Mouse (Mus musculus): ENCODE measurements around the gene Ttc7b. TPM values are rescaled to one million over a fixed set of nuclear protein-coding genes. Genes with fewer than 3 reads are reported as not detected.

Ttc7b gene
- total and polyA plus RNA-seq, 3 experiments = 11.7 to 23.7 TPM; not detected in 1

- no peak for DNase-seq (ENCODE audit: low read depth, low spot score)
- Histone ChIP-seq H3K36me3 (ENCODE audit: control insufficient read depth in 1 of 2, insufficient read depth in 2 of 2, low read length in 2 of 2) (no peaks in the 10 kb centered on the region; a peak in 1 of 4 replicates), H3K79me2 (ENCODE audit: control insufficient read depth, insufficient read depth, low read length, poor library complexity) (no peaks in the 10 kb centered on the region), H3K4me1 (ENCODE audit: control insufficient read depth in 1 of 2, insufficient read depth in 2 of 2, low read length in 2 of 2) (no peaks in the 10 kb centered on the region), H3K27ac (ENCODE audit: control insufficient read depth, low read depth, low read length) (no peak overlapping the region), H3K27me3 (ENCODE audit: control insufficient read depth in 1 of 2, insufficient read depth in 2 of 2, low read length in 2 of 2) (no peaks in the 10 kb centered on the region), H3K9me3 (replicated peaks; ENCODE audit: insufficient read depth, low read length) (no peaks in the 10 kb centered on the region), H3K4me3 (ENCODE audit: control insufficient read depth in 1 of 2, insufficient read depth in 1 of 2, low read depth in 2 of 2, low read length in 2 of 2) (no peak overlapping the region), H3K9ac (ENCODE audit: control insufficient read depth, low read depth, low read length, poor library complexity, severe bottlenecking) (no peak overlapping the region)
- no peak for TF ChIP-seq GABPA (IDR thresholded peaks at IDR 0.05; ENCODE audit: low read depth, low read length)
- TF ChIP-seq MYC (IDR thresholded peaks at IDR 0.05; ENCODE audit: low read depth, low read length) = no peak
- no peak for TF ChIP-seq NRF1 (IDR thresholded peaks at IDR 0.05; ENCODE audit: insufficient read depth, low read depth, low read length, poor library complexity, severe bottlenecking)
- no peak for TF ChIP-seq GATA1 (IDR thresholded peaks at IDR 0.05; ENCODE audit: low read depth, low read length)
- TF ChIP-seq CHD1 (IDR thresholded peaks at IDR 0.05; ENCODE audit: low read depth, low read length) = no peak
- no peak for TF ChIP-seq EP300 (IDR thresholded peaks at IDR 0.05; ENCODE audit: low read depth in 1 of 2, low read length in 2 of 2)
- no peak for TF ChIP-seq POLR2AphosphoS5 (IDR thresholded peaks at IDR 0.05; ENCODE audit: borderline replicate concordance, low read depth, low read length)
- no peak for TF ChIP-seq UBTF (IDR thresholded peaks at IDR 0.05; ENCODE audit: borderline replicate concordance, insufficient read depth, low read depth, low read length)
- no peak for TF ChIP-seq KAT2A (conservative IDR thresholded peaks at IDR 0.05; ENCODE audit: low read depth, low read length)
- no peak for TF ChIP-seq ZNF384 (IDR thresholded peaks at IDR 0.05; ENCODE audit: low read depth, low read length)
- no peak for TF ChIP-seq HCFC1 (IDR thresholded peaks at IDR 0.05; ENCODE audit: low read depth, low read length)
- TF ChIP-seq JUND (IDR thresholded peaks at IDR 0.05; ENCODE audit: low read depth, low read length) = no peak
- TF ChIP-seq SIN3A (IDR thresholded peaks at IDR 0.05; ENCODE audit: low read length) = no peak
- no peak for TF ChIP-seq MYB (IDR thresholded peaks at IDR 0.05; ENCODE audit: low read depth, low read length)
- no peak for TF ChIP-seq USF1 (IDR thresholded peaks at IDR 0.05; ENCODE audit: low read depth, low read length)
- no peak for TF ChIP-seq MAFK (IDR thresholded peaks at IDR 0.05; ENCODE audit: borderline replicate concordance, low read depth, low read length)
- no peak for TF ChIP-seq ZMIZ1 (IDR thresholded peaks at IDR 0.05; ENCODE audit: low read depth, low read length)
- TF ChIP-seq RAD21 (IDR thresholded peaks at IDR 0.05; ENCODE audit: low read depth, low read length) = no peak
- no peak for TF ChIP-seq TBP (IDR thresholded peaks at IDR 0.05; ENCODE audit: low read depth, low read length)
Measured at GRCm38 (mm10) chr12:100316094-100316493, 204.5 kb downstream of the Ttc7b start.

DNA sequence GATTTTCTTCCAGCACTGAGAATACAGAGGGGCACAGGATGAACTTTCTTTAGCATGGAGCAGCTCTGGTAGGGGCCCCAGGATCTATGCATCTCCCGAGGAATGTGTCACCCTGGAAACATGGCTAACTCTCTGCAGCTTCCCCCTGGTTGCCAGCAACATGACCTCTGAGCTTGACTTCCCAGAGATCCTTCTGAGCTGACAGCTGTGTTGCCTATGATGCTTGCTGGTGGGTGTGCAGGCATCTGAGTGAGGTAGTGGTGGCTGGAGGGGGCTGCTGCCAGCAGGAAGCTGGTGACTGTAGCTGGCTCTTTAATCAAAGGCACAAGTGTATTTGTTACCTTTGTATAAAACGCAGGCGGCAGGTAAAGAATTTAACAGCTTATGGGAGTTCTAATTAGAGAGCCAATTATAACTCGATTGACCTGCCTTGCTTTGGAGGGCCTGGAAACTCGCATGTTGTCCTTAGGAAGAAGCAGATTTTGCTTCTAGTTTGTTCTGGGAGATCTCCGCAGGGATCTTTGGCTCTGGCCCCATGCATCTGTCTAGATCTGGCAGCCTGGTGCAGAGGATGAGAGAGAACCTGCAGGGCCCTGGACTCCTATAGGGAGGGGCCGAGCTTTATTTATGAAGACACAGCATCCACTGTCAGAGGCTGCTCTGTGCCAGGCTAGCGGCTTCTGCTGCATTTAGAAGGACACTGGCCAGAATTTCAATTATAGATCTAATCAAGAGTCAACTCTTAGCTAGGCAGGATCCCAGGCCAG lies 205.3 kb downstream of the Ttc7b start:
- Histone ChIP-seq H3K4me3 (ENCODE audit: control insufficient read depth in 1 of 2, insufficient read depth in 1 of 2, low read depth in 2 of 2, low read length in 2 of 2) (no peak overlapping the region), H3K9me3 (replicated peaks; ENCODE audit: insufficient read depth, low read length) (no peaks in the 10 kb centered on the region), H3K36me3 (ENCODE audit: control insufficient read depth in 1 of 2, insufficient read depth in 2 of 2, low read length in 2 of 2) (no peaks in the 10 kb centered on the region; a peak in 1 of 4 replicates), H3K27me3 (ENCODE audit: control insufficient read depth in 1 of 2, insufficient read depth in 2 of 2, low read length in 2 of 2) (no peaks in the 10 kb centered on the region), H3K4me1 (ENCODE audit: control insufficient read depth in 1 of 2, insufficient read depth in 2 of 2, low read length in 2 of 2) (no peaks in the 10 kb centered on the region), H3K27ac (ENCODE audit: control insufficient read depth, low read depth, low read length) (no peak overlapping the region), H3K79me2 (ENCODE audit: control insufficient read depth, insufficient read depth, low read length, poor library complexity) (no peaks in the 10 kb centered on the region), H3K9ac (ENCODE audit: control insufficient read depth, low read depth, low read length, poor library complexity, severe bottlenecking) (no peak overlapping the region)
- TF ChIP-seq SIN3A (IDR thresholded peaks at IDR 0.05; ENCODE audit: low read length) (no peak), MAZ (IDR thresholded peaks at IDR 0.05; ENCODE audit: low read depth, low read length) (no peak), USF2 (IDR thresholded peaks at IDR 0.05; ENCODE audit: borderline replicate concordance in 1 of 2, insufficient read depth in 1 of 2, low read depth in 1 of 2, low read length in 2 of 2) (no peak), EP300 (IDR thresholded peaks at IDR 0.05; ENCODE audit: low read depth in 1 of 2, low read length in 2 of 2) (no peak), NRF1 (IDR thresholded peaks at IDR 0.05; ENCODE audit: insufficient read depth, low read depth, low read length, poor library complexity, severe bottlenecking) (no peak), CTCF (IDR thresholded peaks at IDR 0.05 in 2 of 3, conservative IDR thresholded peaks at IDR 0.05 in 1 of 3; ENCODE audit: control insufficient read depth in 1 of 3, insufficient read depth in 1 of 3, low read depth in 2 of 3, low read length in 3 of 3, poor library complexity in 1 of 3, severe bottlenecking in 1 of 3) (no peak), JUND (IDR thresholded peaks at IDR 0.05; ENCODE audit: low read depth, low read length) (no peak), MAFK (IDR thresholded peaks at IDR 0.05; ENCODE audit: borderline replicate concordance, low read depth, low read length) (no peak)
- DNase-seq (ENCODE audit: low read depth, low spot score) = no peak
